Mouse (Mus musculus): ENCODE results near the gene Phf14. TPM values are rescaled to one million over a fixed set of nuclear protein-coding genes. Genes with fewer than 3 reads are reported as not detected.

Gene Phf14
- total RNA-seq, 2 experiments from 2014 or later, result 150 to 158 TPM

GRCm38 (mm10) chr6:12020156-12020555, 112.5 kb downstream of the Phf14 start:
- no peak for DNase-seq (ENCODE audit: low spot score in 2 of 2)

GRCm38 (mm10) chr6:12020738-12021137, 113.1 kb downstream of the Phf14 start:
- DNase-seq (ENCODE audit: low spot score in 2 of 2), result no peak

GRCm38 (mm10) chr6:12021480-12021879, 113.9 kb downstream of the Phf14 start:
- no peak for DNase-seq (ENCODE audit: low spot score in 2 of 2)

- DNase-seq (ENCODE audit: low spot score in 2 of 2), result no peak
Measured at GRCm38 (mm10) chr6:12023395-12023794, 115.8 kb downstream of the Phf14 start.

- DNase-seq (ENCODE audit: low spot score in 2 of 2), result no peak
Measured at GRCm38 (mm10) chr6:12026804-12027537, 119.4 kb downstream of the Phf14 start.

- DNase-seq (ENCODE audit: low spot score in 2 of 2), result no peak
Measured at GRCm38 (mm10) chr6:12034561-12034960, 127.0 kb downstream of the Phf14 start.

GRCm38 (mm10) chr6:12038268-12038667, 130.7 kb downstream of the Phf14 start:
- no peak for DNase-seq (ENCODE audit: low spot score in 2 of 2)

- DNase-seq (ENCODE audit: low spot score in 2 of 2), result no peak
Measured at GRCm38 (mm10) chr6:12052884-12053283, 145.3 kb downstream of the Phf14 start.

GRCm38 (mm10) chr6:12054149-12054548, 146.5 kb downstream of the Phf14 start:
- no peak for DNase-seq (ENCODE audit: low spot score in 2 of 2)

GRCm38 (mm10) chr6:12058717-12059116, 151.1 kb downstream of the Phf14 start:
- no peak for DNase-seq (ENCODE audit: low spot score in 2 of 2)

GRCm38 (mm10) chr6:12059971-12060370, 152.4 kb downstream of the Phf14 start:
- DNase-seq (ENCODE audit: low spot score in 2 of 2), result no peak

- DNase-seq (ENCODE audit: low spot score in 2 of 2), result no peak
Measured at GRCm38 (mm10) chr6:12060452-12061140, 153.0 kb downstream of the Phf14 start.

GRCm38 (mm10) chr6:12067956-12068355, 160.3 kb downstream of the Phf14 start:
- no peak for DNase-seq (ENCODE audit: low spot score in 2 of 2)

GRCm38 (mm10) chr6:12069357-12069756, 161.7 kb downstream of the Phf14 start:
- DNase-seq (ENCODE audit: low spot score in 2 of 2), result no peak

GRCm38 (mm10) chr6:12074599-12074998, 167.0 kb downstream of the Phf14 start:
- no peak for DNase-seq (ENCODE audit: low spot score in 2 of 2)

- no peak for DNase-seq (ENCODE audit: low spot score in 2 of 2)
Measured at GRCm38 (mm10) chr6:12077338-12077737, 169.7 kb downstream of the Phf14 start.

- no peak for DNase-seq (ENCODE audit: low spot score in 2 of 2)
Measured at GRCm38 (mm10) chr6:12077880-12078618, 170.4 kb downstream of the Phf14 start.

GRCm38 (mm10) chr6:12079260-12079659, 171.7 kb downstream of the Phf14 start:
- DNase-seq (ENCODE audit: low spot score in 2 of 2), result no peak

GRCm38 (mm10) chr6:12080423-12080822, 172.8 kb downstream of the Phf14 start:
- DNase-seq (ENCODE audit: low spot score in 2 of 2), result no peak

GRCm38 (mm10) chr6:12081722-12082121, 174.1 kb downstream of the Phf14 start:
- DNase-seq (ENCODE audit: low spot score in 2 of 2), result no peak

- no peak for DNase-seq (ENCODE audit: low spot score in 2 of 2)
Measured at GRCm38 (mm10) chr6:12082125-12082524, 174.5 kb downstream of the Phf14 start.

All from layer of hippocampus, postnatal 10 days (tissue).